Mouse (Mus musculus) midbrain, postnatal 0 days (tissue): ENCODE results near the gene Opn1sw. TPM values are rescaled to one million over a fixed set of nuclear protein-coding genes. Genes with fewer than 3 reads are reported as not detected.

Experiments used
- ATAC-seq: fragments of 200-750 bp; cut with Nextera tagmentation; 2 replicates; pipeline ENCODE4 v1.8.0; 2017; ENCODE audit warnings: moderate number of reproducible peaks, mild to moderate bottlenecking, moderate TSS enrichment, moderate library complexity; ENCODE audit not compliant: low FRiP score
- DNase-seq: peaks from one replicate; pipeline ENCODE4 v3.0.0-alpha.2; 2015; ENCODE audit warnings: low spot score
- H3K27ac ChIP-seq: fragments of 300-500 bp; sonication (generic); 2 replicates; pipeline ENCODE4 v1.5.1; 2014; ENCODE audit warnings: low read depth, mild to moderate bottlenecking, low read length, mixed read lengths
- H3K27me3 ChIP-seq: fragments of 300-500 bp; sonication (generic); 2 replicates; pipeline ENCODE4 v1.6.1; 2014; ENCODE audit warnings: low read length, control low read depth, mixed read lengths; ENCODE audit not compliant: insufficient read depth
- H3K36me3 ChIP-seq: fragments of 300-500 bp; sonication (generic); 2 replicates; pipeline ENCODE4 v1.6.1; 2014; ENCODE audit warnings: low read length, control low read depth, mixed read lengths; ENCODE audit not compliant: insufficient read depth
- H3K4me1 ChIP-seq: fragments of 300-500 bp; sonication (generic); 2 replicates; pipeline ENCODE4 v1.6.1; 2014; ENCODE audit warnings: mild to moderate bottlenecking, control low read depth, antibody characterized with exemption, low read length, mixed read lengths; ENCODE audit not compliant: insufficient read depth
- H3K4me2 ChIP-seq: fragments of 300-500 bp; sonication (generic); 2 replicates; pipeline ENCODE4 v1.6.1; 2014; ENCODE audit warnings: low read depth, mild to moderate bottlenecking, low read length, mixed read lengths; ENCODE audit not compliant: poor library complexity, severe bottlenecking
- H3K4me3 ChIP-seq: fragments of 300-500 bp; sonication (generic); 2 replicates; pipeline ENCODE4 v1.5.1; 2014; ENCODE audit warnings: low read depth, mild to moderate bottlenecking, low read length, moderate library complexity
- H3K9ac ChIP-seq: fragments of 300-500 bp; sonication (generic); replicated peaks from 2 replicates; pipeline ENCODE4 v1.6.1; 2014; ENCODE audit warnings: mild to moderate bottlenecking, low read length, moderate library complexity, mixed read lengths; ENCODE audit not compliant: poor library complexity, severe bottlenecking
- H3K9me3 ChIP-seq: fragments of 300-500 bp; sonication (generic); 2 replicates; pipeline ENCODE4 v1.6.1; 2016; ENCODE audit warnings: low read length, control low read depth
- CTCF ChIP-seq: IDR thresholded peaks from 2 replicates; pipeline ENCODE4 v1.5.1; 2016; ENCODE audit warnings: antibody characterized with exemption, mild to moderate bottlenecking
- WGBS: fragments of 180-500 bp; shearing (Covaris S2); extraction: QIAGEN DNeasy Blood & Tissue Kit; methylation state at CpG from one replicate; pipeline ENCODE4 v1.1.7; 2014; 5-methylcytosine and 5-hydroxymethylcytosine counted together
- polyA plus RNA-seq: library from polyadenylated mRNA; unstranded; fragments of >200 nt; fragmentation: Nextera tagmentation; extraction: Ambion mirVana; gene quantifications from 2 replicates; pipeline ENCODE4 v1.2.1, GENCODE M21; 2015
- total RNA-seq: library from RNA; depleted of rRNA; stranded (reverse); fragments of >200 nt; gene quantifications from 2 replicates; pipeline ENCODE4 v1.2.3, GENCODE M21; 2014; rRNA removed

Gene Opn1sw
- 0.11 and 0.14 TPM in 2 replicates for total RNA-seq
- polyA plus RNA-seq = 0.15 and 0.56 TPM in 2 replicates

DNA sequence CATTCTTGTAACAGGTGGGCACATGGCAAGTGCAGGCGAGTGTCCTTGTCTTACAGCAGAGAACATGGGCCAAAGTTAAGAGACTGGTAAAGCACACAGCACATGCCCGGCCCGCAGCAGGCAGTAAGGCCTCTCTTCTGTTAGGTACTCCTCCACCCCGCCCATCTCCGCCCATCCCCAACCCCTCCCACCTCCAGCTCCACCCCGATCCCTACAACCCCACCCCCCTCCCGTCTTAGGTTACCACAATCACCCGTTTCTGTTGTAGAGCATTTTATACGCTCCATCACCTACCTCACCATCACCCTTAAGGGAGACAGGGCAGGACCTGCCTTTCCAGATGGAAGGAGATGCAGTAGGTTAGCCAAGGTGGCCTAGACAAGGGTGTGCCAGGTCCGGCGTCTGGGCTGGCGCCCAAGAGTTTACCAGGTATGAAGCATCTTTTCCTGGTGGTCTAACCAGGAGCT lies at the start of gene Opn1sw:
TSS of gene Opn1sw (minus strand) at position 417 of the 467 bp plus-strand sequence.
- Histone ChIP-seq H3K36me3 (no peaks in the 10 kb centered on the region), H3K9me3 (no peaks in the 10 kb centered on the region), H3K9ac (no peak within 1 kb of the TSS), H3K27me3 (no peaks in the 10 kb centered on the region; the same call in 1 of the 2 replicates), H3K4me3 (no peak within 1 kb of the TSS), H3K4me1 (no peaks in the 10 kb centered on the region), H3K4me2 (no peak within 1 kb of the TSS), H3K27ac (no peak within 1 kb of the TSS)
- DNase-seq (no peak), ATAC-seq (no peak)
- no peak for TF ChIP-seq CTCF
- WGBS = 11% methylated on average over 12 of the region's 12 CpGs

DNA sequence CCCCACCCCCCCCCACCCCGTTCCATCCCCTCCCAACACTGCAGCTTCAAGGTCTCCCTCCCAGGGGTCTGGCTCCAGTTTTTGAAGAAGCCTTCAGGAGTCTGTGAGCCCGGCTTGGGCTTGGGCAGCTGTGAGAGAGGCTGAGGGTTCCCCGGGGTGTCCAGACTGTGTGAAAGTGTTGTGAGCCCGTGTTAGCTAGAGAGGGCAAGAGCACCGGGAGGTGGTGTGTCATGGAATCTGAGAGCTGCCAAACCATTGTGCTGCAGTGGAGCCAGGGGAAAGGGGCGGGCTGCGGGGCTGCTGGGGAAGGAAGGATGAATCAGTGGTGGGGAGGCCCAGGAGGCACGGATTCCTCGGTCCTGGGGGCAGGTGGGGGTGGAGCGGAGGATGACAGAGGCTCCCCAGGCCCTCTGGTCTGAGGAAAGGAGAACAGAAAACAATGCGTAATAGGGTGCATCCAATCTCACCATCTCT lies 48.2 kb upstream of the Opn1sw start:
- ATAC-seq = peak; percentile 41; the same call in 1 of the 2 replicates
- WGBS = 3% methylated on average over 11 of the region's 11 CpGs
- TF ChIP-seq CTCF = no peak
- DNase-seq = peak; percentile 59
- Histone ChIP-seq H3K27me3 (peaks cover 33% of the 10 kb centered on the region), H3K9ac (no peak overlapping the region), H3K36me3 (no peaks in the 10 kb centered on the region), H3K9me3 (no peaks in the 10 kb centered on the region), H3K4me3 (no peak overlapping the region), H3K4me1 (0 out of 2 replicates have a peak, but pooled peaks cover 2% of the 10 kb centered on the region), H3K27ac (0 out of 2 replicates have a peak overlapping the region, but pooled peaks have one; percentile 19), H3K4me2 (no peak overlapping the region)

DNA sequence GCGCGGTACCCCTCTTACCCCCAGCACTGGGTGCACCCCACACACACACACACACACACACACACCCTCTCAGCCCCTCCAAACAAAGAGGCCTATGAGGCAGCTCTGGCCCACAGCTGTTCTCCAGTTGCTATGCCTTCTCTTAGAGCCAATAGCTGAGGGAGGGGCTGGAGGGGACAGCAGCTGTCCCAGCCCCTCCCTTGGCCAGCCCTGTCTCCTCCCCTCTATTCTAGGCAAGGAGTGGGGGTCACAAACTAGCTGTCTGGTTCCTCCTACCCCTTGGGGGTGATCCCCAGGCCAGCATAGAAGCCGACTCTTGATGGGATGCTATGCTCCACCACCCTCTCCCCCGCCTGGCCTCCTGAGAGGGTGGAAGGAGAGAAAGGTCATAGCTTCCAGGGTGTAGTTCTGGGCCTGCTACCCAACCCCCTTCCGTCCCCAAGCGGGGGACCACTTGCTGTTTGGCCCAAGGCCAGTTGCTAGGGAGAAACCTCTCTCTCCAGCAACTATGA lies 47.7 kb upstream of the Opn1sw start:
- WGBS = 7% methylated on average over 6 of the region's 6 CpGs
- ATAC-seq (peak; percentile 31), DNase-seq (peak; percentile 64)
- H3K9me3 ChIP-seq = no peaks in the 10 kb centered on the region
- no peak overlapping the region for H3K27ac ChIP-seq
- H3K4me2 ChIP-seq = peak overlapping the region; percentile 12; the same call in 1 of the 2 replicates
- no peaks in the 10 kb centered on the region for H3K36me3 ChIP-seq
- H3K9ac ChIP-seq = no peak overlapping the region
- no peak overlapping the region for H3K4me3 ChIP-seq
- no peak for TF ChIP-seq CTCF
- H3K4me1 ChIP-seq = 0 out of 2 replicates have a peak, but pooled peaks cover 2% of the 10 kb centered on the region
- H3K27me3 ChIP-seq = peaks cover 33% of the 10 kb centered on the region

DNA sequence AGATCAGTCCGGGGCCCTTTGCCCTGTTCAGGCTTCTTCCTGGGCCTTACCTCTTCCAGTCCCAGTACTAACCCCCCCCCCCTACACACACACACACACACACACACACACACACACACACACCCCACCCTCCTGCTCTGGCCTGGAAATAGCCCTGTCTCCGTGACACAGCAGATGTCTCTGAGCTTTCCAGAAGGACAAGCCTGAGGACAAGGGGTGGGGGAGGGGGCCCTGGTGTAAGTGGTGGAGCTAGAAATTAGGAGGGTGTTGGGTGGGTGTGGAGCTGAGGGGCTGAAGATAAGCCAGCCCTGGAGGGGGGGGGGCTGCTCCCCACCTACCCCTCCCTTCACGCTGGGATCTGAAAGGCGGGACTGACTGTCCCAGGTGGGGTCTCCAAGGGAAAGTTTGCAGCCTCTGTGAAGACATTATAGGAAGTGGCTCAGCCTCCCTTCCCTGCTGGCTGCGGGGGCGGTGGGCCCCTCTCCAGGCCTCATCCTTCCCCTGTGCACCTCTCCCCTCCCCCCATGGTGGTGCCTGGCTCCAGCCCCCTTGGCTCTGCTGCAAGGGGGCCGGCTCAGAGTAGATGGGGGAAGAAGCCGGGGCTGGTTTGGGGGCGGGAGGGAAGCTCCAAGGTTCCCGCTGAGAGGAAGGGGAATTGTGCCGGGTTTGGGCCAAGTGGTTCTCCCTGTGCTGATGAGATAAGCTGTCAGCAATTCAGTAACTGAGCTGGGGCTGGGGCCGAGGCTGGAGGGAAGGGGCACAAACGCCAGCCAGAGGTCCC lies 46.8 kb upstream of the Opn1sw start:
- Histone ChIP-seq H3K36me3 (no peaks in the 10 kb centered on the region), H3K4me1 (0 out of 2 replicates have a peak, but pooled peaks cover 2% of the 10 kb centered on the region), H3K27me3 (peaks cover 33% of the 10 kb centered on the region), H3K4me3 (no peak overlapping the region), H3K4me2 (peak overlapping the region; percentile 12; the same call in 1 of the 2 replicates), H3K9me3 (no peaks in the 10 kb centered on the region), H3K9ac (no peak overlapping the region; the same call in 1 of the 2 replicates), H3K27ac (no peak overlapping the region)
- WGBS = 9% methylated on average over 13 of the region's 13 CpGs
- no peak for TF ChIP-seq CTCF
- ATAC-seq (peak; percentile 14; the same call in 1 of the 2 replicates), DNase-seq (peak; percentile 64)

DNA sequence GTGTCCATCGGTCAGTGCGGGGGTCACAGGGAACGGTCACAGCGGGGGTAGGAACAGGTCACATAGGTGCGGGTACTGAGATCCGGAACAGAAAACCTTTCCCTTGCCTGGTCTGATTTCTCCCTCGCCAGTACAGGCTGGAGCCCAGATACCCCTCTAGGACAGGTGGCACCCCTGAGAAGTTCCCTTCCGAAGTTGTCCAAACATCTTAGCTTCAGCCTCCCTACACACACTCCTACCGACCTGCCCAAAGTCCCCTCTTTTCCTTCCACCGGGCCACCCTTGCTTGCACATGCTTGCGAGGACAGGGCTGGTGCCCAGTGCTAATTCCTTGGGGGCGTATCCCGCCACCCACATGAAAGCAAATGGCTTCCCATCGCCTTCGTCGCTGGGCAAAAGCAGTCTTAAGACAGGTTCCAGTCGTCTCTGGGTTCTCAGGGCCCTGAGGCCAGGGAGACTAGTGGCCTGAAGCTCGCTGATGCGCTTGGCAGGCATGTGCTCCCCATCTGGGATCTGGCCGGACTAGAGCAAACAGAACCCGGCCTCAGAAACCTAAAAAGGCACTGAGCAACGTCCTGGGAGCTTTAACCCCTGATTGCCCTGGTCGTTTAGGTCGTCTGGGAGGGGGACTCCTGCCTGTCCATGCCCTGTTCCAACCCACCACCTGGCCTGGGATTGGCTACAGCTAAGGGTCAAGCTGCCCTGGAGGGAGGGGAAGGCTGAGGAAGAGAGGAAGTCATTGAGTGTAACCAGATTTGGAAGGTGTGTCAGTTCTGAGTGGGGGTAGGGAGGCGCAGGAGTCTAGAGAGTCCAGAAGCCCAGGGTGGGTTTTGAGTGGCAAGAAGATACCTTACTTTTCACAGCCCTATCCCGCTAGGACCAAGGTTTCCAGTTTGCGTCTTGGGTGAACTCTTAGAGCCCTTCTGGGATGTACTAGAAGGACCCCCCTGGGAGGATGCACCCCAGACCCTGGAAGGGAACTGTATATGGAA lies 45.8 kb upstream of the Opn1sw start:
- H3K4me3 ChIP-seq = peak overlapping the region; percentile 36; the same call in 1 of the 2 replicates
- H3K27ac ChIP-seq = no peak overlapping the region
- no peaks in the 10 kb centered on the region for H3K36me3 ChIP-seq
- H3K9me3 ChIP-seq = no peaks in the 10 kb centered on the region
- no peak for ATAC-seq
- WGBS = 14% methylated on average over 27 of the region's 27 CpGs
- peak overlapping the region; percentile 58 for H3K4me2 ChIP-seq
- 0 out of 2 replicates have a peak, but pooled peaks cover 2% of the 10 kb centered on the region for H3K4me1 ChIP-seq
- DNase-seq = peak; percentile 37
- H3K9ac ChIP-seq = no peak overlapping the region
- H3K27me3 ChIP-seq = peaks cover 33% of the 10 kb centered on the region
- TF ChIP-seq CTCF = no peak
